Mouse (Mus musculus) stomach, embryonic 14.5 days (tissue): ENCODE results near the gene Stra8. TPM values are rescaled to one million over a fixed set of nuclear protein-coding genes. Genes with fewer than 3 reads are reported as not detected.

Experiments
- ATAC-seq: fragments of 200-750 bp; cut with Nextera tagmentation; 2 replicates; pipeline ENCODE4 v1.8.0; 2017; ENCODE audit warnings: low read depth, moderate TSS enrichment; ENCODE audit not compliant: insufficient number of reproducible peaks, insufficient read depth, low FRiP score
- H3K27ac ChIP-seq: fragments of 300-500 bp; sonication (generic); 2 replicates; pipeline ENCODE4 v1.5.1; 2014; ENCODE audit warnings: mild to moderate bottlenecking, low read length, moderate library complexity, mixed read lengths
- H3K27me3 ChIP-seq: fragments of 300-500 bp; sonication (generic); 2 replicates; pipeline ENCODE4 v1.6.1; 2014; ENCODE audit warnings: low read length, control low read depth, mixed read lengths; ENCODE audit not compliant: control insufficient read depth, insufficient read depth
- H3K36me3 ChIP-seq: fragments of 300-500 bp; sonication (generic); 2 replicates; pipeline ENCODE4 v1.6.1; 2014; ENCODE audit warnings: mild to moderate bottlenecking, control low read depth, low read length, moderate library complexity, mixed read lengths; ENCODE audit not compliant: control insufficient read depth, insufficient read depth
- H3K4me1 ChIP-seq: fragments of 300-500 bp; sonication (generic); 2 replicates; pipeline ENCODE4 v1.6.1; 2014; ENCODE audit warnings: low read length, control low read depth, mixed read lengths; ENCODE audit not compliant: control insufficient read depth, insufficient read depth
- H3K4me2 ChIP-seq: fragments of 300-500 bp; sonication (generic); replicated peaks from 2 replicates; pipeline ENCODE4 v1.6.1; 2014; ENCODE audit warnings: low read depth, low read length, control low read depth
- H3K4me3 ChIP-seq: fragments of 300-500 bp; sonication (generic); 2 replicates; pipeline ENCODE4 v1.5.1; 2014; ENCODE audit warnings: low read depth, low read length, control low read depth
- H3K9ac ChIP-seq: fragments of 300-500 bp; sonication (generic); replicated peaks from 2 replicates; pipeline ENCODE4 v1.6.1; 2014; ENCODE audit warnings: low read depth, mild to moderate bottlenecking, control low read depth, low read length, moderate library complexity, mixed read lengths
- H3K9me3 ChIP-seq: fragments of 300-500 bp; sonication (generic); 2 replicates; pipeline ENCODE4 v1.6.1; 2016; ENCODE audit warnings: low read depth, low read length, control low read depth; ENCODE audit not compliant: control insufficient read depth
- WGBS: fragments of 180-500 bp; shearing (Covaris S2); extraction: QIAGEN DNeasy Blood & Tissue Kit; methylation state at CpG from one replicate; pipeline ENCODE4 v1.1.7; 2014; 5-methylcytosine and 5-hydroxymethylcytosine counted together
- polyA plus RNA-seq: library from polyadenylated mRNA; unstranded; fragments of >200 nt; fragmentation: Nextera tagmentation; extraction: Ambion mirVana; gene quantifications from 2 replicates; pipeline ENCODE4 v1.2.1, GENCODE M21; 2014

Gene Stra8
- polyA plus RNA-seq: not detected in 2 replicates

DNA sequence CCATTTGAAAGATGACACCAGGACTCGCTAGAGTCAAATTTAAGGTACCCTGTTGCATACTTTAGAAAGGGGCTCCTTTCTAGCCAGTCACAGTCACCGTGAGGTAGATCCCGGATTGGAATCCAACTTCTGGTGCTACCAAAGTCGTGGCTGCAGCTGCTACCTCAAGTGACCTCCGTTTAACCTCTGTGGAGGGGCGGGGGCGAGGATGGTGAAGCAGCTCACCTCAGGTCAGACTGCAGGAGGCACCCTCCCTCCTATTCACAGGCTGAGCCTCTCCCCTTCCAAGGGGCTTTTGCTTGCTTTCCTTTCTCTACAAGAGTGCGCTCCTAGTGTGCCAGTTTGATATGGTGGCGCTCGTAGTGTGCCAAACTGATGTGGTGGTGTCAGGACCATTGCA lies at the start of gene Stra8:
Gene Stra8, plus strand, starts transcription at position 208 of the 400 bp plus-strand sequence.
- H3K9ac ChIP-seq: no peak within 1 kb of the TSS
- H3K4me1 ChIP-seq: no peaks in the 10 kb centered on the region
- H3K4me2 ChIP-seq: no peak within 1 kb of the TSS
- H3K27ac ChIP-seq: no peak within 1 kb of the TSS
- no peaks in the 10 kb centered on the region for H3K9me3 ChIP-seq
- no peaks in the 10 kb centered on the region for H3K36me3 ChIP-seq
- no peaks in the 10 kb centered on the region for H3K27me3 ChIP-seq
- ATAC-seq: no peak
- no peak within 1 kb of the TSS for H3K4me3 ChIP-seq
- 37% methylated on average over 10 of the region's 10 CpGs for WGBS

DNA sequence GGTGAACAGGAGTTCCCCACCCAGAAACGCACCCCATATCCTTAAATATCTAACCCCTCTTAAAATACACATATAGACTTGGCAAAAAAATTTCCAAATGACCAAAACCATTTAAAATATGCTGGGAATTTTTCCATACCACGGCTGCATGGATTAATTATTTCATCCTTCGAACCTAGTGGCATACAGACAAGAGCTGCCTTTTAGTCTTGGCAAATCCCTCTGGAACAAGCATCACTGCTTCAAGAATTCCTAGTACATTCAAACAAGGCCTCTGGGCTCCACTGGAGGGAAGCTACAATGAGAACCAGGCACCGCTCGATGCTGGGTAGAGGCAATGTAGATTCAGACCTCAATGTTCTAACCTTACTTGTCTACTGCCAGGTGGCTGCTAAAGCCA lies 49.2 kb upstream of the Stra8 start:
- H3K9me3 ChIP-seq: no peaks in the 10 kb centered on the region
- no peak overlapping the region for H3K4me2 ChIP-seq
- no peak overlapping the region for H3K27ac ChIP-seq
- WGBS: 68% methylated on average over 5 of the region's 5 CpGs
- H3K4me3 ChIP-seq: no peak overlapping the region
- ATAC-seq: no peak
- H3K4me1 ChIP-seq: peaks cover 4% of the 10 kb centered on the region; the same call in 1 of the 2 replicates
- H3K9ac ChIP-seq: no peak overlapping the region
- no peaks in the 10 kb centered on the region for H3K27me3 ChIP-seq
- H3K36me3 ChIP-seq: no peaks in the 10 kb centered on the region

GRCm38 (mm10) chr6:34871929-34872328 lies 48.0 kb upstream of the Stra8 start:
- H3K9ac ChIP-seq: no peak overlapping the region
- no peaks in the 10 kb centered on the region for H3K36me3 ChIP-seq
- H3K4me3 ChIP-seq: no peak overlapping the region
- no peak overlapping the region for H3K27ac ChIP-seq
- no peak for ATAC-seq
- H3K9me3 ChIP-seq: no peaks in the 10 kb centered on the region
- no peak overlapping the region for H3K4me2 ChIP-seq
- peaks cover 15% of the 10 kb centered on the region for H3K4me1 ChIP-seq
- H3K27me3 ChIP-seq: no peaks in the 10 kb centered on the region
- WGBS: 83% methylated on average over 7 of the region's 7 CpGs

DNA sequence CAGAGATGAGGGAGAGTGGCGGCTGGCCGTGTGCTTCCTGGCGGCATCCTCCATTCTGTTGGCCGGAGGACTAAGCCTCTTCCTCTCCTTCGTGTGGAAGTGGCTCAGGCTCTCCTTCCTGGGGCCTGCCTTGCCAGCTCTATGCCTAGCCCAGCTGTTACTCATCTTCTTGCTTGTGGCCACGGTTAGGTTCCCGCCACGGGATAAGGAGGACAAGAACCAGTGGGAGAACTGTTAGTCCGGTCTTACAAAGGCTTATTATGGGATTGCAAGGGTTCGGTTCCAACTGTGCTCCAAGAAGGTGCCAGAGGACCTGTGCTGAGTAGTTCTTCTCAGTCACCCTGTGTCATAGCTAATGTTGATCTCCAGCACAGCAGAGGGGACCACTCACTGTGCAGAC lies 47.1 kb upstream of the Stra8 start:
- WGBS: 92% methylated on average over 10 of the region's 10 CpGs
- no peaks in the 10 kb centered on the region for H3K9me3 ChIP-seq
- no peak overlapping the region for H3K27ac ChIP-seq
- peaks cover 17% of the 10 kb centered on the region for H3K4me1 ChIP-seq
- H3K27me3 ChIP-seq: no peaks in the 10 kb centered on the region
- H3K36me3 ChIP-seq: no peaks in the 10 kb centered on the region
- H3K9ac ChIP-seq: no peak overlapping the region
- no peak overlapping the region for H3K4me3 ChIP-seq
- H3K4me2 ChIP-seq: no peak overlapping the region
- ATAC-seq: no peak

- no peak overlapping the region for H3K4me3 ChIP-seq
- peaks cover 22% of the 10 kb centered on the region for H3K4me1 ChIP-seq
- H3K27ac ChIP-seq: peak overlapping the region; percentile 27; the same call in 1 of the 2 replicates
- no peaks in the 10 kb centered on the region for H3K27me3 ChIP-seq
- no peak overlapping the region for H3K4me2 ChIP-seq
- no peak for ATAC-seq
- H3K9me3 ChIP-seq: no peaks in the 10 kb centered on the region
- H3K9ac ChIP-seq: no peak overlapping the region
- WGBS: 60% methylated on average over 21 of the region's 21 CpGs
- no peaks in the 10 kb centered on the region for H3K36me3 ChIP-seq
Measured at GRCm38 (mm10) chr6:34874101-34874921, 45.7 kb upstream of the Stra8 start.

DNA sequence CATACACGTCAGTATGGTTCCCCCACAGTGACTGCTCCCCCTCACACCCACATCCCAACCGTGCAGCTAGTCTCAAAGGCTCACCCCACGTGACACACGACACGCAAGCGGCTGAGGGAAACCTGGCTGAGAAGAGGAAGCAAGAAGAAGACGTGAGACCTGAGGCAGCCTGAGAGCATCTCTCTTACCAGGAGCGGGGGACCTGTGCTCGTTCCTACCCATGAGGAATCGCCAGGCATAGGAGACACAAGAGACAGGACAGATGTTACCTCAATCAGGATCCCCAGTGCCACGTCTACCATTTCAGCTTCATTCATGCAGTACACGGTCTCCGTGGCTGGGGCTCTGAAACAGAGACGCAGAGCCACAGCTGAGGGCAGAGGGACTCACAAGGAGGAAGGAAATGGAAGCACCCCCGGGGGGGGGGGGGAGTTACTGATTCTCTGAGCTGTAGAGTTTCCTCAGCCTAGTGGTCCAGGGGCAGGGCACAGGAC lies 44.6 kb upstream of the Stra8 start:
- Histone ChIP-seq H3K27ac (no peak overlapping the region; the same call in 1 of the 2 replicates), H3K9me3 (no peaks in the 10 kb centered on the region), H3K9ac (no peak overlapping the region), H3K27me3 (no peaks in the 10 kb centered on the region), H3K4me2 (no peak overlapping the region), H3K4me3 (no peak overlapping the region), H3K36me3 (no peaks in the 10 kb centered on the region), H3K4me1 (peaks cover 22% of the 10 kb centered on the region)
- 92% methylated on average over 15 of the region's 15 CpGs for WGBS
- ATAC-seq: no peak

DNA sequence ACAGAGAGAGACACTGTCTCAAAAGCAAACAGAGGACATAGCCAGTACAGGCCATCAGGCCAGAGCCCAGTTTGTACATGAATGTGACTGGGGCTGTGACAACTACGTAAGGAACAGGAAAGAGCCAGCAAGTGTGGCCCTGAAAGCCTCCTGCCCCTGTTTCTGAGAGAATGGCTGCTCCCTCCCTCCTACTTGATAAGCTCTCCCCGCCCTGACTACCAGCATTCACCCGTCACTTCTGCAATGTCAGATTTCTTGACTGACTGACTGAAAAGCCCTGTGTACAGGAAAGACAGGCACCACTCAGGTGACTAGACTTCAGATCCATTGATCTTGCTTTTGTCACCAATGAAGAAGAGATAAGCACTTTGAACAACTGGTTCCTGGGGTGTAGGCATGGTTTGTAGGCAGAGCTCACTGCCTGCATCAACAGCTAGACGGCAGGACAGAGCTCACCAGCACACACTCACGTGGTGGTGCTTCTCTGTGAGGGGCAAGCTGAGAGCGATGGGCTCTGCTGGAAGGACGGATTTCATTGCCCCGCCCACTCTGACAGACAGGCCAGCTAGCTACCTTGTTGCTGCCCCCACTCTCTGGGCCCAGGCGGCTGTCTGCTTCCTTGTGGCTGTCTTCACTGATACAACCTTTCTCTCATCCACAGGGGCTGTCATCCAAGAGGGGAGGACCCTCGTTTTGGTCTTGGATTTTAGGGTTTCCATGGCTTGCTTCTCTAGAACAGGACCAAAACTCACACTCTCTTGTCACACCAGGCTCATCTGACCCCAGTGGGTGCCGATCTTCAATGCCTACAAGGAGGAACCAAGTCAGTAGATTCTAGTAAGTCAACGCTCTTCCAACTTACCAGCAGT lies 43.8 kb upstream of the Stra8 start:
- Histone ChIP-seq H3K36me3 (no peaks in the 10 kb centered on the region), H3K9ac (0 out of 2 replicates have a peak overlapping the region, but pooled peaks have one; percentile 79), H3K27me3 (no peaks in the 10 kb centered on the region), H3K27ac (no peak overlapping the region; the same call in 1 of the 2 replicates), H3K4me2 (peak overlapping the region; percentile 74), H3K9me3 (no peaks in the 10 kb centered on the region), H3K4me3 (no peak overlapping the region), H3K4me1 (peaks cover 22% of the 10 kb centered on the region)
- 50% methylated on average over 12 of the region's 12 CpGs for WGBS
- ATAC-seq: no peak

DNA sequence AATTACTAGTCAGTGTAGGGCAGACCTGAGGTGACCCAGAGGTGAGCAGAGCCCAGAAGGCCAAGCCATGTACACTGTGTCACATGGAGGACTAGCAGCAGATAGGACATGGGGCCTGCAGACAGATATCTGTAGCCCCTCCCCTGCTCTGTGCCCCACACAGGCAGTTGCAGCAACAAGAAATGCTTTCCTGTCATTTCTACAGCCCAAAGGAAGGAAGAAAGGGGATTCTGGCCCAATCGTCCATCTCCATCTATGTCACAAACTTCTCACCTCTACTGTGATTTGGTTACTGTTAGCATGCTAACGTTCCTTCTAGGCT lies 43.2 kb upstream of the Stra8 start:
- Histone ChIP-seq H3K27ac (no peak overlapping the region), H3K27me3 (no peaks in the 10 kb centered on the region), H3K4me1 (peaks cover 22% of the 10 kb centered on the region), H3K9me3 (no peaks in the 10 kb centered on the region), H3K36me3 (no peaks in the 10 kb centered on the region), H3K4me3 (peak overlapping the region; percentile 65; the same call in 1 of the 2 replicates), H3K4me2 (peak overlapping the region; percentile 74), H3K9ac (peak overlapping the region; percentile 79; the same call in 1 of the 2 replicates)
- WGBS: 21% methylated on average over 2 of the region's 2 CpGs
- no peak for ATAC-seq
